Mouse (Mus musculus) intestine, postnatal 0 days (tissue): Measurements from ENCODE around the gene Sympk. TPM values are rescaled to one million over a fixed set of nuclear protein-coding genes. Genes with fewer than 3 reads are reported as not detected.
A peak's percentile ranks its signal among the peaks of the same experiment; 100 is the strongest.

ENCODE experiments used
- ATAC-seq: fragments of 200-750 bp; cut with Nextera tagmentation; 2 replicates; pipeline ENCODE4 v1.8.0; 2017; ENCODE audit warnings: mild to moderate bottlenecking, moderate TSS enrichment, moderate library complexity
- H3K27ac ChIP-seq: fragments of 300-500 bp; sonication (generic); 2 replicates; pipeline ENCODE4 v1.5.1; 2014; ENCODE audit warnings: mild to moderate bottlenecking, low read depth, low read length, moderate library complexity
- H3K27me3 ChIP-seq: fragments of 300-500 bp; sonication (generic); replicated peaks from 2 replicates; pipeline ENCODE4 v1.6.1; 2014; ENCODE audit warnings: low read length, mixed read lengths; ENCODE audit not compliant: control insufficient read depth, insufficient read depth
- H3K36me3 ChIP-seq: fragments of 300-500 bp; sonication (generic); 2 replicates; pipeline ENCODE4 v1.6.1; 2014; ENCODE audit warnings: mild to moderate bottlenecking, moderate library complexity; ENCODE audit not compliant: control insufficient read depth, insufficient read depth
- H3K4me1 ChIP-seq: fragments of 300-500 bp; sonication (generic); replicated peaks from 2 replicates; pipeline ENCODE4 v1.6.1; 2014; ENCODE audit warnings: antibody characterized with exemption, low read length, mixed read lengths; ENCODE audit not compliant: control insufficient read depth, insufficient read depth
- H3K4me2 ChIP-seq: fragments of 300-500 bp; sonication (generic); replicated peaks from 2 replicates; pipeline ENCODE4 v1.6.1; 2014; ENCODE audit warnings: low read depth, mild to moderate bottlenecking, moderate library complexity
- H3K4me3 ChIP-seq: fragments of 300-500 bp; sonication (generic); 2 replicates; pipeline ENCODE4 v1.5.1; 2014; ENCODE audit warnings: low read depth, low read length
- H3K9ac ChIP-seq: fragments of 300-500 bp; sonication (generic); 2 replicates; pipeline ENCODE4 v1.6.1; 2014; ENCODE audit warnings: mild to moderate bottlenecking, low read depth, low read length
- H3K9me3 ChIP-seq: fragments of 300-500 bp; sonication (generic); 2 replicates; pipeline ENCODE4 v1.6.1; 2016; ENCODE audit warnings: mixed run types; ENCODE audit not compliant: control insufficient read depth
- CTCF ChIP-seq: sonication (generic); IDR thresholded peaks from 2 replicates; pipeline ENCODE4 v1.5.1; 2016; ENCODE audit warnings: low read depth, mild to moderate bottlenecking, control low read depth, antibody characterized with exemption, moderate library complexity
- WGBS: fragments of 180-500 bp; shearing (Covaris S2); extraction: QIAGEN DNeasy Blood & Tissue Kit; methylation state at CpG from one replicate; pipeline ENCODE4 v1.1.7; 2014; 5-methylcytosine and 5-hydroxymethylcytosine counted together
- polyA plus RNA-seq: library from polyadenylated mRNA; unstranded; fragments of >200 nt; fragmentation: Nextera tagmentation; extraction: Ambion mirVana; gene quantifications from 2 replicates; pipeline ENCODE4 v1.2.1, GENCODE M21; 2015

Gene Sympk
- polyA plus RNA-seq, 1 experiment from 2014 or later = 8.9 TPM

DNA sequence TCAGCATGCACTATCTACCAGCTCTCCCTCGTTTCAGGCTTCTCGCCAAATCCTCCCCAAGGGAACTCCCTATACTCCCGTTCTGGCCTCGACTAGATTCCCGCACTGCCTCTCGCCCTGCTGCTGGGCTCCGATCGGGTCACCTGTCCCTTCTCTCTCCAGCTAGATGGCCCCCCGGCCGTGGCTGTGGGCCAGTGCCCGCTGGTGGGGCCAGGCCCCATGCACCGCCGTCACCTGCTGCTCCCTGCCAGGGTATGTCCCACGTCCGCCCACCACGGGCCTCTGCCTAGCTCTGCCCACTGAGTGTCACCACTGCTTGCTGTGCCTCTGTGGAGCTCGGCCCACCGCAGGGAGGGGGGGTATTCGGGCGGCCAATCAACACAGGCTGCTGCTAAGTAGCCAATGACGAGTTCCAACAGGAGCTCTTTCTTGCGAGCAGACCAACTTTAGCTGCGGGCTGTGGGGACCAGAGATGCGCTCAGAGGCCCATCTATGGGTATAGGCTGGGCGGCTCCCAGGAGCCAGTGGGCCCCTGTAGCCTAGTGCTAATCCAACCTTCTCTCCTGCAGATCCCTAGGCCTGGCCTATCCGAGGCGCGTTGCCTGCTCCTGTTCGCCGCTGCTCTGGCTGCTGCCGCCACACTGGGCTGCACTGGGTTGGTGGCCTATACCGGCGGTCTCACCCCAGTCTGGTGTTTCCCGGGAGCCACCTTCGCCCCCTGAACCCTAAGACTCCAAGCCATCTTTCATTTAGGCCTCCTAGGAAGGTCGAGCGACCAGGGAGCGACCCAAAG, 68.4 kb downstream of the Sympk start:
- peaks cover 7% of the 10 kb centered on the region; the same call in 1 of the 2 replicates for H3K36me3 ChIP-seq
- no peak overlapping the region for H3K9ac ChIP-seq
- H3K27me3 ChIP-seq = no peaks in the 10 kb centered on the region
- ATAC-seq = no peak
- TF ChIP-seq CTCF = no peak
- peak overlapping the region; percentile 95 for H3K4me2 ChIP-seq
- H3K9me3 ChIP-seq = no peaks in the 10 kb centered on the region
- H3K27ac ChIP-seq = no peak overlapping the region; the same call in 1 of the 2 replicates
- 18% methylated on average over 38 of the region's 38 CpGs for WGBS
- peak overlapping the region; percentile 63 for H3K4me3 ChIP-seq
- H3K4me1 ChIP-seq = peaks cover 6% of the 10 kb centered on the region

DNA sequence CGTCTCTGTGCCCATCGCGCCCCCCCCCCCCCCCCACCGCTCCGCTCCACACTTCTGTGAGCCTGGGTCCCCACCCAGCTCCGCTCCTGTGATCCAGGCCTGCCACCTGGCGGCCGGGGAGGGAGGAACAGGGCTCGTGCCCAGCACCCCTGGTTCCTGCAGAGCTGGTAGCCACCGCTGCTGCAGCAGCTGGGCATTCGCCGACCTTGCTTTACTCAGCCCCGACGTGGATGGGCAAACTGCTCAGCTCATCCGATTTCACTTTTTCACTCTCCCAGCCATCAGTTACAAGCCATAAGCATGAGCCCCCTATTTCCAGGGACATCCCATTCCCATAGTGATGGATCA, 69.0 kb downstream of the Sympk start:
- under 1% methylated on average over 13 of the region's 15 CpGs for WGBS
- peak; percentile 52 for ATAC-seq
- peak; percentile 92 for TF ChIP-seq CTCF
- Histone ChIP-seq H3K9me3 (no peaks in the 10 kb centered on the region), H3K4me3 (peak overlapping the region; percentile 63), H3K4me2 (peak overlapping the region; percentile 95), H3K27ac (no peak overlapping the region), H3K36me3 (peaks cover 7% of the 10 kb centered on the region; the same call in 1 of the 2 replicates), H3K4me1 (peaks cover 6% of the 10 kb centered on the region), H3K27me3 (no peaks in the 10 kb centered on the region), H3K9ac (no peak overlapping the region)

DNA sequence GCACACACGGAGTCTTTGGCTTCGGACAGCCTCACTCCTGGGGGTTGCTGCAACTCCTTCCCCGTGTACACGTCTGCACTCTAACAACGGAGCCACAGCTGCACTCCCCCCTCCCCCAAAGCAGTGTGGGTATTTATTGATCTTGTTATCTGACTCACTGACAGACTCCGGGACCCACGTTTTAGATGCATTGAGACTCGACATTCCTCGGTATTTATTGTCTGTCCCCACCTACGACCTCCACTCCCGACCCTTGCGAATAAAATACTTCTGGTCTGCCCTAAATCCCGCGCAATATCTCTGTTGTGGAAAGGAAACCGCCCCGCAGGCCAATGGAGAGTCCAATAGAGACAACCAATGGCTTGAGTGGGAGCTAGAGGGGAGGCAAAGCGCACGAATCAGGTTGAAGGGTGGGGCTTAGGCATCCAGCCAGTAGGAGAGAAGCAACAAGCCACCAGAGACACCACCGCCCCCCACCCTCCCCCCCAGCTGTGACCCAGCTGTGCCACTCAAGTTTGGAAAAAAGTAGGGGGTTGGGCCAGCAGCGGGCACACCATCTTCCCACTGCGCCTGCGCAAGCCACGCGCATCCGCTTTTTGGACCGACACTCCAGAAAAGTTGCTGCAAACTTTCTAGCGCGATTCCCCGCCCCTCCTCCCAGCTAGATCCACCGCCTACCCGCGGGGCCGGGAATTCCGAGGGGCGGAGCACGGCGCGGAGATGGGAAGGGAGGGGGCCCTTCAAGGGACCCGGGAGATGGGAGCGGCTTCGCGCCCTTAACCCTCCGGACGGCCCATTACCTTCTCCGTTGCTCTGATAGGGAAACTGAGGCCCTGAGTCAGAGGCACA, 69.6 kb downstream of the Sympk start:
- Histone ChIP-seq H3K27me3 (no peaks in the 10 kb centered on the region), H3K4me3 (peak overlapping the region; percentile 63)
- no peak for TF ChIP-seq CTCF

DNA sequence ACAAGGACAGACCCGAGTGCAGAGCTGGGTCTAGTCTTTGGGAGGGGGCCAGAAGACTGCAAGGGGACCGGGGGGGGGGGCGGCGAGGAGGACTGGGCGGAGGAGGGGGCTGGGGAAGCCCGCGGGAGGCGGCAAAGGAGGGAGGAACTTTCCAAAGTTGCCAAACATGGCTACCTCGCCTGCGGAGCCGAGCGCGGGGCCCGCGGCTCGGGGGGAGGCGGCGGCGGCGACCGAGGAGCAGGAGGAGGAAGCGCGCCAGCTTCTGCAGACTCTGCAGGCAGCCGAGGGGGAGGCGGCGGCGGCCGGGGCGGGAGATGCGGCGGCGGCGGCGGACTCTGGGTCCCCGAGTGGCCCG, 70.3 kb downstream of the Sympk start, which contains the start of gene Six5:
Six5 (plus strand) TSS at position 124 of the 355 bp plus-strand sequence.
- peaks cover 6% of the 10 kb centered on the region for H3K4me1 ChIP-seq
- H3K9ac ChIP-seq = peak within 1 kb of the TSS; percentile 81
- ATAC-seq = peak; percentile 28; the same call in 1 of the 2 replicates
- 1% methylated on average over 25 of the region's 36 CpGs for WGBS
- peak within 1 kb of the TSS; percentile 95 for H3K4me2 ChIP-seq
- TF ChIP-seq CTCF = no peak
- H3K4me3 ChIP-seq = peak within 1 kb of the TSS; percentile 63
- H3K27me3 ChIP-seq = no peaks in the 10 kb centered on the region
- H3K36me3 ChIP-seq = peaks cover 7% of the 10 kb centered on the region; the same call in 1 of the 2 replicates
- no peaks in the 10 kb centered on the region for H3K9me3 ChIP-seq
- H3K27ac ChIP-seq = peak within 1 kb of the TSS; percentile 93

More for the DNA sequence above, 69.6 kb downstream of the Sympk start:
- peak overlapping the region; percentile 95 for H3K4me2 ChIP-seq
- H3K36me3 ChIP-seq = peaks cover 7% of the 10 kb centered on the region; the same call in 1 of the 2 replicates
- no peaks in the 10 kb centered on the region for H3K9me3 ChIP-seq
- ATAC-seq = peak; percentile 78
- peaks cover 6% of the 10 kb centered on the region for H3K4me1 ChIP-seq
- H3K9ac ChIP-seq = peak overlapping the region; percentile 81
- WGBS = under 1% methylated on average over 45 of the region's 45 CpGs
- H3K27ac ChIP-seq = peak overlapping the region; percentile 93

DNA sequence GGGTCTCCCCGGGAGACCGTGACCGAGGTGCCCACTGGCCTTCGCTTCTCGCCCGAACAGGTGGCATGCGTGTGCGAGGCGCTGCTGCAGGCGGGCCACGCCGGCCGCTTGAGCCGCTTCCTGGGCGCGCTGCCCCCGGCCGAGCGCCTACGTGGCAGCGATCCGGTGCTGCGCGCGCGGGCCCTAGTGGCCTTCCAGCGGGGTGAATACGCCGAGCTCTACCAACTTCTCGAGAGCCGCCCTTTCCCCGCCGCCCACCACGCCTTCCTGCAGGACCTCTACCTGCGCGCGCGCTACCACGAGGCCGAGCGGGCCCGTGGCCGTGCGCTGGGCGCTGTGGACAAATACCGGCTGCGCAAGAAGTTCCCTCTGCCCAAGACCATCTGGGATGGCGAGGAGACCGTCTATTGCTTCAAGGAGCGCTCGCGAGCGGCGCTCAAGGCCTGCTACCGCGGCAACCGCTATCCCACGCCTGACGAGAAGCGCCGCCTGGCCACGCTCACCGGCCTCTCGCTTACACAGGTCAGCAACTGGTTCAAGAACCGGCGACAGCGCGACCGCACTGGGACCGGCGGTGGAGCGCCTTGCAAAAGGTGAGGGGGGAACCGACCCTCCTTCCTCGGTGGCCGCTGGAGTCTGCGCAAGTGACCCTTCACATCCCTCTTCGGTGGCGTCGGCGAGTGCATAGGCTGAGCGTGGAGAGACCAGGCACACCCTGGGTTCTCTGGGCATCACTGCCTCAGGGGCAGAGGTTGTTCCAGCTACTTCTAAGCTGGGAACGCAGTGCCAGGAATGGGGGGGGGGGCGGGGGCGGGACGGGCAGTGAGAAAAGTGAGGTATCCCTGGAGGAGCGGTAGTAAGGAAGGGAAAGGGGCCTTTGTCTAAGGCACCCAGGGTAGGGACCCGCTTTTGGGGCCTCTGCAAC, 70.9 kb downstream of the Sympk start:
- peak overlapping the region; percentile 93 for H3K27ac ChIP-seq
- peaks cover 6% of the 10 kb centered on the region for H3K4me1 ChIP-seq
- WGBS = under 1% methylated on average over 83 of the region's 87 CpGs
- no peak for TF ChIP-seq CTCF
- peak; percentile 9; the same call in 1 of the 2 replicates for ATAC-seq
- H3K4me2 ChIP-seq = peak overlapping the region; percentile 95
- peaks cover 7% of the 10 kb centered on the region; the same call in 1 of the 2 replicates for H3K36me3 ChIP-seq
- H3K27me3 ChIP-seq = no peaks in the 10 kb centered on the region
- peak overlapping the region; percentile 63 for H3K4me3 ChIP-seq
- H3K9me3 ChIP-seq = no peaks in the 10 kb centered on the region
- peak overlapping the region; percentile 81 for H3K9ac ChIP-seq
